Mouse (Mus musculus) heart, adult 18-20 months (tissue): Measurements from ENCODE around the gene Ntm. TPM values are rescaled to one million over a fixed set of nuclear protein-coding genes. Genes with fewer than 3 reads are reported as not detected.

Source experiments
- DNase-seq, 2 experiments: peaks; one replicate each; pipeline ENCODE4 v3.0.0; 2021 to 2022; ENCODE audit warnings: mixed read lengths in 1 of 2
- total RNA-seq, 2 experiments: library from RNA; stranded (reverse); gene quantifications; 2 replicates each; pipeline ENCODE4 v1.2.3; 2021

The Ntm gene
- total RNA-seq, 2 experiments from 2014 or later, result 2.2 TPM

DNA sequence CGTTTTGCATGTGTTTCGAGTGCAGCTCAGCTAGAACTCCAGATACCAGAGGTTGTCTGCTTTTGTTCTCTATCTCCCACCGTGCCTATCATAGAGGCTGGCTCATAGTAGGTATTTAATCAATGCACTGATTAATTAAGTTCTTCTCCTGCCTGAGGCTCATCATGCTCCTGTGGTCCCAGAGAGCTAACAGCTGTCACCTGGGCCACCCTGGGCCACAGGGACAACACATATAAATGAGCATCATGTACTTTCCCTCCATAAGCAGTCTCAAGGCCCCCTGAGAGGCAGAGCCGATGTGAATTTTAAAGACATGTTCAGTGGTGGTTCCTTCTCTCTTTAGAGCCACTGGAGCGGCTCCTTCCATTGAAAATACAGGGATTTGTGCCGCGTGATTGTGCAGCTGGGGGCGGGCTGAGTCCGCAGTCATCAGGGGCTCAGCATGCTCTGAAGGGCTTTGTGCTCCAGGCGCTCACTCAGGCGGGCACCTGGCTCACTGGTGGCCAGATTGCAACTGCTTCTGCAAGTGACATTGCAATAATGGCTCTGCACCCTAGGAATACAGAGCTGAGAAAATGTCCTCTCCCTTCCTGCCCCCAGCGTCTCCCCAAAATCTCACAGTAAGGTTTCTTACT, 160.8 kb downstream of the Ntm start:
- no peak for DNase-seq

DNA sequence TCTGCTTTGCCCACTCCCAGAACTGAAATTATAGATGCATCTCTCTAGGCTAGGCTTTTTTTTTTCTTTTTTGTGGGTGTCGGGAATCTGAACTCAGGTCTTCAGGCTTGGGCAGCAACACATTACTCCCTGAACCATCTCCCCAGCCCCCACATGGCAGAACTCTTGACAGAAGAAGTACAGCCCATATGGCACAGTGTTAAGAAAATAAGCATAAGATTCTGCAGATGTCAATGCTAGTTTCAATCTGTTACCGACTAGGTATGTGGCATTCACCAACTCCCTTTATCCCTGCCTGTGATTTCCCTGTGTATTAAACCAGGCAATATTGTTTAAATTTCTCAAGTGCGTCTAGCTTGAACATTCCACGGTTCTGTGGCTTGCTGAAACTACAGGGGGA, 166.7 kb downstream of the Ntm start:
- DNase-seq, result no peak

DNA sequence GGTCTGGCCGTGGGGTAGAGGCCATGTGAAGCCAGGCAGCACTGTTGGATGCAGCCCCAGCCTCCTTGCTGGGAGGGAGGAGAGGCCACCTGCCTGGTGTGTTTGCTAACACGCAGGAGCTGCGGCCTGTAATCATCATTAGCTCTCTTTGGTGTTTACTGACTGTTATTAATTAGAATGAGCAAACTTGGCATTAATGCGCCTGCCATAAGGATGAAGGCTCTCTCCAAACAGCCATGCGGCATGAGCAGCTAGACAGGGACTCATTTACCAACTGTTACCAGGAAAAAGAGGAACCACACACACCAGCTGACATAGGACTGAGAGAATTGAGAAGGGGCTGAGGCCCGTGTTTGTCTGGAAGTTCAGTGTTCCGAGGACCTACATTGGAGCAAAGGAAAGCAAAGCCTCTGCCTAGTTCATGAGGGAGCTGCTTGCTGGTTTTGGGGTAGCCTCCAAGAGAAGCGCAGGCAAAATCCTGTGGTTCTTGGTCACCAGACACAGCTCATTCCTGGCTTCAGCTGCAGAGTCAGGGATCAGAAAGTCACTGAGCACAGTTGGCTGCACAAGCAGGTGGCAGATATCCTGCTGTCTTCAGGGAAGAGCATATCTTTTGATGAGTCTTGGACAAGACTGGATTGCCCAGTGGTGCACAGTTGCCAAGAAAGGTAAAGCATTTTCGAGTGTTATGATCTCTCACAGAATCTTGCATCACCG, 171.6 kb downstream of the Ntm start:
- no peak for DNase-seq

DNA sequence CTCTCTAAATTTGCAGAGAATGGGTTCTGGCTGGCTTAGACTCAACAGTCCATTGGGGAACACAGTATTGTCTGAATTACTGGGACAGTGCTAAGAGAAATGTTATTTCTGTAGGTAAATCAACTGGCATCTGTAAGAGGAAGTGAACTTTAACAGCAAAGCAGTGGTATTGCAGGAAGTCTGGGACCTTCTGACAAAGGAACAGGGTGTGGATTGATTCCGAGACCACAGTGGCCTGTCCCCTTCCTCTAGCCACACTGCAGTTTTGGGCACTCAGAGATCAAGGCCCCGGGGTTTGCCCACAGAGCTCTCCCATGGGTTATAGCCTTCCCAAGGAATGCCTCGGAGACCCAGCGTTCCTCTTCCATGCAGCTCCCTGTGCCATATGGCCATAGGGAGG, 172.9 kb downstream of the Ntm start:
- DNase-seq, result no peak

DNA sequence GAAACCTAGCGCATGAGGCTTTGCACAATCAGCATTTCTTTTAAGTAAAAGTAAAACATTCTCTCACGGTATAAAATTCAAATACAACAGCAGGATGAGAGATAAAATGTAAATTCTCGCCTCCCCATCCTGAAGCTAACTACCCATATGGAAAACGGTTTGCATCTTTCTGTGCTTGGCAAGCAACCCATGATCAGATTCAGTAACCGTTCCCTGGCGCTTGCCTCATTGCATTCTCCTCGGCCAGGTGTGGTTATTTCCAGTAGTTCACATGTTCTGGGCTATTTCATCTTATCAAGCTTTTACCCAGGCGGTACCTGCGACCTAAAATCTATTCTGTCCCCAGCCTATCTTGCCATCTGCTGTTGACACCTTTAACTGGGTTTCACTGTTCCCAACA, 174.1 kb downstream of the Ntm start:
- no peak for DNase-seq

DNA sequence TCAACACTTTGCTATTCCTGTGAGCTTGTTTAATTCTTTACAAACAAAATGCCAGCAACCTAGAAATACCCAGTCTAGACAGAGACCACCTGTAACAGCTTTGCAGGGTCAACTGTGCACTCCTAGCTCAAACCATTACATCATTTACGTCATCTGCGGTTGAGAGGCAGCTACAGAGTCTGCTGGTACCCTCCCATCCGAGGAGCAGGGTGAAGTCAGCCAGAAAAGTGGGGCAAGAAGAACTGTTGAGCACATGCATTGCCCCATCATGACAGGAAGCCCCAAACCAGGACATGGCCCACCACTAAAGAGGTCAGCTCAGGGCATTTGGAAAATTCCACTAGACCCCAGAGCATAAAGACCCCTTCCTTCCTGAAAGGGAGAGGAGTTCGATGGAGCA, 175.5 kb downstream of the Ntm start:
- DNase-seq, result no peak

DNA sequence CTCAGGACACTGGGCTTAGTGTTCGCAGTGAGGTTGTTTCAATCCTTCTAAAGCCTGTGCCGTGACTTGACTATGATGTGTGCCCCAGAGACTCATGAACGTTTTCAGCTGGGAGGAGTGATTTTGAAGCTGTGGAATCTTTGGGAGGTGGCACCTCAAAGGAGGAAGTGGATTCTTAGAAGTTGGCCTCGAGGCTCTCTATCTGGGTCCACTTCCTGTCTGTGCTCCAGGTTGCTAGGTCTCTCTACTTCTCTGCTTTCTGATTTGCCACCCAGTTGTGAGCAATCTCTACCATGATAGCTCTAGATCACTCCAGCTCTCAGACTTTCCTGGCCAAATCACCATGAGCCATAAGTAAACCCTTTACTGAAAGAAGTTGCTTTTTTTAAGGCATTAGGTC, 180.2 kb downstream of the Ntm start:
- DNase-seq, result no peak

DNA sequence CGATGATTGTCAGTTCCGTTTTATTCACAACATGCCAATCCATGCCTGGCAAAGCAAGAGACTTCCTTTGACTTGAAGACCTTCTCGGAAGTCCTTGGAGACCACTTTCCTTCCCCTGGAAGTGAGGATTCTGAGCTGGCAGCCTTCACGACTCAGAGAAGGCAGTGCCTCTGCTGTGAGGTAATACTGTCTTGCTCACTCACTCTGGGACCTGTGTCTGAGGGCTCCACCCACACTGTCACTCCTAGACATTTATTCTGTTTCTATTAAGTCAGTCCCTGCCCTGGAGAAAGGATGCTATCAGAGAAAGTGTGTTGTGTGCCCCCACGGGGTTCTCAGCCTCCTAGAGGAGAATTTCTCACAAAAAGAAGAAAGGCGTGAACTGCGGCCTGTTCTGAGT, 183.2 kb downstream of the Ntm start:
- no peak for DNase-seq

DNA sequence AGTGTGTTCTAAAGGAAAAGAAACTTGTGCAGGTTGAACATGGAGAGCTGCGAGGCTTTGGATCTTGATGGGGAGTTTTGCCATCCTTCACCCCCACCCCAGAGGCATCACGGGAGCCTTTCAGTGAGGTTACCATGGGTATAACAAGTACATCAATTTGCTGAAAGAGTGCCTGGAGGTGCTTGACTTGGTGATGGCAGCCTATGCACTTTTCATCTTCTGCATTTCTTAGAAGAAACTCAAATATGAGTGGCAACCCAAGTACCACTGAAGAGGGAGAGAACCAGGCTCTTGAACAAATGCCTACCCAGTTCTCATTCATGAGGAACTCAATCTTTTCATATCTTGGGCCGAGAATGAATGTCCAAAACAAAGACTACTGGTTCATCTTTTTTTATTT, 186.0 kb downstream of the Ntm start:
- no peak for DNase-seq

DNA sequence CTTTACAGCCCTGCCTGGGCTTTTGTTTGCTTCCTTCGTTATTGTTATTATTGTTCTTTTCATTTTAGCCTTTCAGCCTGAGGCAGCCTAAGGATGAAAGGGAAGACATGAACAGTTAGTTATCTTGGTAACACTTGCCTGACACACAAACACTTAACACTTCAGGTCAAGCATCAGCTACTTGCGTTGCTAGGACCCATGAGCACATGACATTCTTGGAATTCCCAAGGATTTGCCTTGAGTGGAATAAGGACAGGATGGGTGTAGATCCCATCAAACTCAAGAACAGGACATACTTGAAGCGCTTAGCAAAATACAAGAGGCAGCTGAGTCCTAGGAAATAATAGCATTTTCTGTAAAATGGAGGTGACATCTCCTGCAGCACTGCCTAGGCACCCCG, 186.4 kb downstream of the Ntm start:
- DNase-seq, result no peak

DNA sequence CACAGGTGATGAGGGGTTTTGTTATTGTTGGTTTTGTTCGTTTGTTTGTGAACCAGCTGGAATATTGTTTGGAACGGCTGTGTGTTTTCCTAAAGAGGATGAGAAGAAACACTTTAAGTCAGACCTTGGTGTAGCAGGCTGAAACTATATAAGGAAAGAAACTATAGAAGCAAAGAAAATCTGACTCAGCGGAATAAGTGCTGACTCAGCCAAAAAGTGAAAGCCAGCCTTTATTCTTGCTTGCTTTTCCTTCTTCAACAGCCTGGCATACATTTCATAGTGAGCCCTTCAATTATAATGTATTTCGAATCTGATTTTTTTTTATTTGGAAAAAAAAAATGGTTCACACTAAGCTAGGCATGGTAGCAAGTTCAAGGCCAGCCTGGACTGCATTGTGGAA, 186.9 kb downstream of the Ntm start:
- DNase-seq, result no peak

DNA sequence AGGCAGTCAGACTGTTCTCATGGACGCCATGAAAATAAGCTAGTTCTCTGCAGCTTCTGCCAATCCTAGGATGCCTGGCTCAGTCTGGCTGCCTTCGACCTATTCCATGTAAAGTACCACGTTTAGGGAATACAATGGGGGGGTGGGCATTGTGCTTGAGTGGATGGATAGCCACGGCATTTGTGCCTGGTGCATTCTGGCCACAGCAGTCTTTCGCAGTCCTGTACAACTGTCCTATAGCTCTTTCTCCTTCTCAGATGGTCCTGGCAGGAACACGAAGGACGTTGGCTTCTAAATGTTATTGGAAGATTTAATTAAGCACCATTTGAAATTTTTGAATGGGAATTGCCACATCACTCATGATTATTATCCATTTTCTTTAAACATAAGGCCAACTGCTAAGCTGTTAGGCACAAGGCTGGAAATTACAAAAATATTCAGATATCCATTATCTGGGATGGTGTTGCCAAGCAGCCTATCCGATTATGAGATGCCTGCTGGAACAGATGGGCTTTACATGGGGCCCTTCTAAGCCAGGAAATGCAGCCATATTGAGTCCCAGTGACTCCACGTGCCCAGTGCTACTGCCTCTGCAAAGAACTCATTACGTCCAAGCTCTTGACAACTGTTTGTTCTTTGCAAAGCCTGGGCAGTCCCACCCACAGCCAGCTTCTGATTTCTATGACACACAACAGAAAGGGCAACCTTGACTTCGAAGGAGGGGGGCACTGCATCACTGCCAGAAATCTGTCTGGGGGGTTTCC, 190.1 kb downstream of the Ntm start:
- DNase-seq, result no peak

DNA sequence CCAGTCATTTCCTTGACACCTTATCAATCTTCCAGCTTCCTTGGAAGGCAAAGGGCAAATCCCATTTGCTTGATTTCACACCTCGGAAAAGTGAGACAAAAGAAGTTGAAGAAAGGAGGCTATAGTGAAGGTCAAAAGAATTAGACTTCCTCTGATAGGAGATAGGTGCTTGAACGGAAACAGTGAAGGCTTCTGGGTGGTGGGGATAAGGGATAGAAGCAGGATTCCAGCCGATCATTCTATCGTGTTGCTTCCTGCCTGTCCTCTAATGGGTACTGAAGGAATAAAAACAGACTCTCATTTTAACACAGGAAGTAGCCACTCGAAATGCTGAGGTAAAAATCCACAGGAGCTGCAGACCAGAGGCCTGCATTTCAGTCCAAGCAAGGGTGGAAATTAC, 191.1 kb downstream of the Ntm start:
- DNase-seq, result no peak

DNA sequence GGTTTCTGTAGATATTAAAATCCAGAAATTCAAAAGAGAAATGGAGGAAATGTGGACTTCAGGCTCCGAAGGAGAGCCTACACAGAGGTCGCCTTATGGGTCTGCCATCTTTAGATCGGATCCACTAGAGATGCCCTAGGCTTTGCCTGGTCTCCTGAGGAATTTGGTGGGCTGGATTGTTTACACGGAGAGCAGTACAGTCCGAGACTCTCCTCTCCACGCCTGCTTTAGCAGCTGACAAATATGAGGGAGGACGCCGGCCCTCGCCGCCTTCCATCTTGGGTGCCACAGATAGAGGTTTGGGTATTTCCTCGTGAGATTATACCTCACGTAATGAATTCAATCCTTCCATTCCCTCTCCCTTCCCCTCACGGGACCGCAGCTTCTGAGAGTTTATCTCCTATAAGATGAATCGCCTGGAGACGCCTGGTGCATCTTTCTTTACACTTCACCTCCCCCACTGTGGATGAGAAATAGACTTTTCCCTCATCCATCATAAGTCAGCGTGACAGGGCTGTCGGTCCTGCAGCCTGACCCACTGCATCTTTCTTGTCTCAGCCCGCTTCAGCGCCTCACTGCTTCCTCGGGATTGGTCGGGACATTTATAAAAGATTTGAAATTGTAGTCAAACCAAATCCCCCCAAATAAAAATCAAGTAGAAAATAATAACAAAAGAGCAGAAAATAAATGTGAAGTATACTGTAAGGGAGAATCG, 191.7 kb downstream of the Ntm start:
- DNase-seq, result no peak

DNA sequence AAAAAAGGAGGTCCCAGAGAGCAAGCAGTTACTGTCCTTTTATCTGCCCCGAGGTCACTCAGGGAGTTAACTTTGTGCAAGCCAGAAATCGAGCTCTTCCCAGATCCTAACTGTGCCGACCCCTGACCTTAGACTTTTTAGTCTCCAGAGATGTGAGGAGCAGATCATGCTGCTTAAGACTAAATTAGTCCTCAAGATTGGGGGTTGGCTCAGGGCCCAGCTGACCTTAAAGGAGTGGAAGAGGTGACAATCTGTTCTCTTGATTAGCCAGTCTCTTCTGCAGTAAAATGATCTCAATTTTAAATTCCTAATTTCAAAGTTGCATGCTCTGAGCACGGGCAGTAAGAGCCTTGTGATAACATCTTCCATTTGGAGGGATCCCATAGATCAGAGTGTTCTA, 193.6 kb downstream of the Ntm start:
- DNase-seq, result no peak

DNA sequence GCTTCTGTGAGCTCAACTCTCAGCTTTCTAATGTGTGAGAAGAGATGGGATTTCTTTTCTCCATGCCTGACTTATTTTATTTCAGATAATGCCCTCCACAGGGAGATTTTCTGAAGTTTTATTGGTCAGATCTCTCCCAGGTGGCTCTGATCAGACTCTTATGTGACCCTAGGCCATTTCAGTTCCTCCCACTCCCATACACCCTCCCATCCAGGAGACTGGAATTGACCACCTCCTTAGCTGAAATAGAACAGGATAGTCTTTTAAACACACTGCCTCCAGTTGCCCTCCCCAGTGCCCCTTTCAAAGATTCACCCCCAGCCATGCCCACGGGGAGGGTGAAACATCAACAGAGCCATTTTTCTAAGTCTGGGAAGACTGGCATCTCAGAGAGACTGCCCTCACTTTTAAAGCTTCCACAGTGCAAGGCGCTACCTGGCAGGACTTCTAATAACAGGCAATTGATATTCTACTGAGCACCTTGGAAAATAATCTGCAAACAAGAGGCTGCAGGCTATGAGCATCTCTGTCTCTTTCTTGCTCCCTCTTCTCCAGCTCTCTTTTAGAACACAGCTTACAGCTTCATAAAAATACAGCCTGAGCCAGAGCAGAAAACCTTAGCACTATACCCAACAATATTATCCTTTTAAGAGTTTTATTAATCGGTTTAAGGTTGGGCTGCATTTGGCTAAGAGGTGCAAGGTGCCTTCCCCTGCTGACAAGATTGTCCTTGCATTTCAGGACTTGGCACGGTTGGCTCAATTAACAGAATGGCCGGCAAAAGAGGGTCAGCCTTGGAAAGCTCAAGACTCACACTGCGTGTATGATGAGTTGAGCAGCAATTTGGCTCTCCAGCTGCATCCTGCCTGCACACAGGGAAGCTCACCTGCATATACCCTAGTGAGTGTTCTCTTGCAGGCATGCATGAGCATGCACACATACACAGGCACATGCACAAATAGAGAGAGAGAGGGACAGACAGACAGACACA, 196.7 kb downstream of the Ntm start:
- no peak for DNase-seq

DNA sequence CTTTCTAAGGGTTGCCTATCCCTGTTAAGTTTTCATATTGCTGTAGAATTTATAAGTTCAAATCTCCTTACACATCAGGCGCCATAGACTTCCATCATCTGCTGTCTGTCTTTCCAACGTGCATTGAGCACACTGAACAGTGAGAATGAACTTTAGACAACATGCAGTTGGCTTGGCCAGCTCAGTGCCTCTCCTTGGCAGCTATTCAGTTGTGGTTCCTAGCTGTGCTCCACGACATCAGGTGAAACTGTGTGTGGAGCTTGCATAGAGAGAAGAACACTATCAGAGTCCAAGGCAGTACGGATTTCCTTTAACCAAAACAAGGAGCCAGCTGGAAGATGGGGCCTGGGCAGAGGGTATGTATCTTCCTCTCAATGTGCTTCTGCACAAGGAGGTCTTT, 199.6 kb downstream of the Ntm start:
- DNase-seq, result no peak

DNA sequence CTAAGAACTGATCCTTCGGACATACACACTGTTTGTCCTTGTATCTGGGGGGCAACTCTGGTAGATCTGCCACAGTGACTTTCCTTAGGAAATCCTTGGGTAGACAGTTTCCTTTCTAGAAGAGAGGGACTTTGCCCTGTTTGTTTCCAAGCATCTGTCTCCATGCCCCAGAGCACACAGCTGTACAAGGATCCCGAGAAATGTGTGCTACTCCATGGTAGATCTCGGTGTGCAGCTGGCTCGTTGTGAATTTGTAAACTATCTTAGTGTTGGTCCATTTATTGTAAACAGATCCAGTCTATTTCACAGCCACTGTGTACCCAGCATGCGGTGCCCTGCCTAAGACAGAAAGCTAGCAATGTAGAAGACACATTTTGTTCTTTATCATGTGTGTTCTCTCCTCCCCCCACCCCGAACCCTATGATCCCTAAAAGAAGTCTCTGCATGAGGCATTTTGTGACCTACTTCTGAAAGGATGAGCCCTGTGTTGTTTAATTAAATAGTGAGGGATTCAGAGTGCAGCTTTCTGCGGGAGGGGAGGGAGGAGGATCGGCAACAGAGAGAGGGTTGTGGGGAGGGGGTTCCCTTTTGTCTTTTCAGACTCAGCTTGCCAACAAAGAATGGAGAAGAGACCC, 200.9 kb downstream of the Ntm start:
- no peak for DNase-seq

DNA sequence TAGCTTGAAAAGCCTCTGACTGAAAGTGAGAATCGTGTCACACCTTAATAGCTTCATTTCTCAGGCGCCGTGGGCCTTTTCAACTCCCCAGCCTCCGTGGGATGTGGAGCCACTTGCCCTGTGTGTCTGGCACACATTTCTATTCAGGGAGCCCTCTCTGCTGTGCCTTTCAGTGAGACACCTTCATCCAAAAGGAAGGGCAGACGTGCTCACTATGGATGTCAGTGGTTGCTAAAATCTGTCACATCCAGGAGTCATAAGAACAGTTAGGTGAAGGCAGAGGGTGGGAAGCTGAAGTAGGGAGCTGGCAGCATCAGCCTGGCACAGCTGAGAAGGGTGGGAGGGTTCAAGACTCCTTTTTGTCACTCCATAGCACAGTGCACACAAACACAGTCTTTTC, 201.4 kb downstream of the Ntm start:
- no peak for DNase-seq

DNA sequence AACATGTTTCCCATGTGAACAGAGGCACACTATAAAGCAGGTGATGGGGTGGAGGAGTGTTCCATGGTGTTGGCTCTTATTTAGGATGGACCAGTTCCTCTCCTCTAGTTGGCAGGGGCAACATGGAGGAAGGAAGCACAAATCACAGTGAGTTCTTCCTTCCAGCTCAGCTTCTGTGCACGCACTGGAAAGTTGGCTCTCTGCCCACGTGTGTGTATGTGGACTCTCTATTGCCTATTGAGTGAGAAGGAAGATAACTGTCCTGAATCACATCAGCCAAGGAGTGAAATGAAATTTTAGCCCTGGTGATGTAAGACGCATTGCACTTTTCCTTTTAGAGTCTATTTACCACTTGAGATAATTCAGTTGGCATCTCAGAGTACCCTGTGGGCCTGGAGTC, 203.0 kb downstream of the Ntm start:
- no peak for DNase-seq

DNA sequence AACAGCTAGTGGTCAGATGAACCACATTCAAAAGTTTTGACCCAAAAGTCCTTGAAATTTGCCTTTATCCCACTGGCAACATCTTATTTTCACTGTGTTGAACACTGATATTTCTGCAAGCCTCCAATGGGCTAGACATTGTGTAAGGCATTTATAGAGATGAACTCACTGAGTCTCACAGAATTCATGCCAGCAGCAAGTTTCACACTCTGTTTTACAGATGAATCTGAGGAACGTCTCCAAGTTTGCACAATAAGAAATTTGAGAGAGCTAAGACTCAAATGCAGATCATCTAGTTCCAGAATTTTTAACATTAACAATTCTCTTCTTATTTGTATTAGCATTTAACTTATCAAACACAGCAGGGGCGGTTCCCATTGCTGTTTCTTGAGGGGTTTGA, 203.9 kb downstream of the Ntm start:
- DNase-seq, result no peak
